Mouse (Mus musculus) kidney, adult 2 months (tissue): ENCODE results near the gene Gm21987.

ENCODE experiments used
- CTCF ChIP-seq: fragments of 200-500 bp; conservative IDR thresholded peaks from 2 replicates; pipeline ENCODE4 v1.5.1; 2011; ENCODE audit warnings: low read depth, mild to moderate bottlenecking, control low read depth, low read length, moderate library complexity, mixed read lengths; ENCODE audit not compliant: insufficient read depth, insufficient read length
- POLR2A ChIP-seq: fragments of 200-500 bp; IDR thresholded peaks from one replicate; pipeline ENCODE4 v1.6.1; 2011; ENCODE audit warnings: low read depth, low read length, control low read depth

- TF ChIP-seq CTCF, result no peak
- TF ChIP-seq POLR2A, result no peak
Observed at GRCm38 (mm10) chr16:38387389-38387788, 40.5 kb downstream of the Gm21987 start.
